Mouse (Mus musculus) midbrain, embryonic 14.5 days (tissue): ENCODE results near the gene Gm20696. TPM values are rescaled to one million over a fixed set of nuclear protein-coding genes. Genes with fewer than 3 reads are reported as not detected.
A peak's percentile ranks its signal among the peaks of the same experiment; 100 is the strongest.

Source experiments
- ATAC-seq: fragments of 200-750 bp; cut with Nextera tagmentation; 2 replicates; pipeline ENCODE4 v1.8.0; 2017; ENCODE audit warnings: moderate number of reproducible peaks, moderate library complexity; ENCODE audit not compliant: low FRiP score, low TSS enrichment
- DNase-seq: peaks from one replicate; pipeline ENCODE4 v3.0.0-alpha.2; 2015
- H3K27ac ChIP-seq: fragments of 300-500 bp; sonication (generic); replicated peaks from 2 replicates; pipeline ENCODE4 v1.5.1; 2014; ENCODE audit warnings: mild to moderate bottlenecking, low read depth, low read length, moderate library complexity
- H3K27me3 ChIP-seq: fragments of 300-500 bp; sonication (generic); 2 replicates; pipeline ENCODE4 v1.6.1; 2014; ENCODE audit warnings: low read length, control low read depth, mixed read lengths; ENCODE audit not compliant: control insufficient read depth, insufficient read depth
- H3K36me3 ChIP-seq: fragments of 300-500 bp; sonication (generic); 2 replicates; pipeline ENCODE4 v1.6.1; 2014; ENCODE audit warnings: low read length, control low read depth; ENCODE audit not compliant: control insufficient read depth, insufficient read depth
- H3K4me1 ChIP-seq: fragments of 300-500 bp; sonication (generic); 2 replicates; pipeline ENCODE4 v1.6.1; 2014; ENCODE audit warnings: mild to moderate bottlenecking, antibody characterized with exemption, low read length, control low read depth; ENCODE audit not compliant: control insufficient read depth, insufficient read depth
- H3K4me2 ChIP-seq: fragments of 300-500 bp; sonication (generic); 2 replicates; pipeline ENCODE4 v1.6.1; 2014; ENCODE audit warnings: mild to moderate bottlenecking, low read length, moderate library complexity
- H3K4me3 ChIP-seq: fragments of 300-500 bp; sonication (generic); replicated peaks from 2 replicates; pipeline ENCODE4 v1.5.1; 2014; ENCODE audit warnings: low read depth, low read length
- H3K9ac ChIP-seq: fragments of 300-500 bp; sonication (generic); replicated peaks from 2 replicates; pipeline ENCODE4 v1.6.1; 2014; ENCODE audit warnings: mild to moderate bottlenecking, low read length, moderate library complexity
- H3K9me3 ChIP-seq: fragments of 300-500 bp; sonication (generic); 2 replicates; pipeline ENCODE4 v1.6.1; 2016; ENCODE audit warnings: low read length, control low read depth, mixed read lengths; ENCODE audit not compliant: control insufficient read depth
- WGBS: fragments of 180-500 bp; shearing (Covaris S2); extraction: QIAGEN DNeasy Blood & Tissue Kit; methylation state at CpG from one replicate; pipeline ENCODE4 v1.1.7; 2014; 5-methylcytosine and 5-hydroxymethylcytosine counted together
- polyA plus RNA-seq: library from polyadenylated mRNA; unstranded; fragments of >200 nt; fragmentation: Nextera tagmentation; extraction: Ambion mirVana; gene quantifications from 2 replicates; pipeline ENCODE4 v1.2.1, GENCODE M21; 2014

Gm20696 gene
- polyA plus RNA-seq, 1 experiment from 2014 or later: 4.0 TPM

- Histone ChIP-seq H3K36me3 (no peaks in the 10 kb centered on the region), H3K4me3 (no peak overlapping the region), H3K9ac (no peak overlapping the region), H3K27me3 (no peaks in the 10 kb centered on the region), H3K4me1 (peaks cover 10% of the 10 kb centered on the region; the same call in 1 of the 2 replicates), H3K27ac (no peak overlapping the region), H3K4me2 (no peak overlapping the region), H3K9me3 (no peaks in the 10 kb centered on the region)
- DNase-seq (no peak), ATAC-seq (no peak)
- WGBS: 71% methylated on average over 6 of the region's 6 CpGs
Observed at GRCm38 (mm10) chr6:99403755-99404390, 262.7 kb downstream of the Gm20696 start.

- no peak for DNase-seq
- H3K27ac ChIP-seq: no peak overlapping the region
- H3K9ac ChIP-seq: no peak overlapping the region
- no peaks in the 10 kb centered on the region for H3K27me3 ChIP-seq
- no peak overlapping the region for H3K4me3 ChIP-seq
- WGBS: 88% methylated on average over 9 of the region's 9 CpGs
- no peaks in the 10 kb centered on the region for H3K9me3 ChIP-seq
- peaks cover 10% of the 10 kb centered on the region; the same call in 1 of the 2 replicates for H3K4me1 ChIP-seq
- no peak for ATAC-seq
- no peaks in the 10 kb centered on the region for H3K36me3 ChIP-seq
- H3K4me2 ChIP-seq: no peak overlapping the region
Observed at GRCm38 (mm10) chr6:99402941-99403340, 263.7 kb downstream of the Gm20696 start.

DNA sequence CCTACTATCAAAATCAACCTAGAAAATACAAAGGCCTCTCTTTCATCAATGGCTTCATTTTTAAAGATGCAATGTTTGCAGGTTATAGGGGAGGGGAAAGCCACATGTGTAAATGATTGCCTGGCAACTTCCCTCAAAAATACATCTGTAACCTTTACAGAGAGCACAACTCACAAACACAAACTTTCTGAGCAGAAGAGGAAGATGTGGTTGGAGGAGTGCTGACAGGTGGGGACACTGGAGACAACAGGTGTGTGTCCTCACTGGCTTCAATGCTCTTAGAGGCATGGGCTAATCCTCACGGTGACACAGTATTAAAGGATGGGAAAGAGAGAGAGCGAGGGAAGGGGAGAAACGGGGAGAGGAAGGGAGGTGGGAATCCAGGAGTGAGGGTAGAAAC is 264.2 kb downstream of the Gm20696 start:
- H3K36me3 ChIP-seq: no peaks in the 10 kb centered on the region
- H3K4me1 ChIP-seq: peaks cover 10% of the 10 kb centered on the region; the same call in 1 of the 2 replicates
- H3K9me3 ChIP-seq: no peaks in the 10 kb centered on the region
- no peak for ATAC-seq
- H3K27ac ChIP-seq: no peak overlapping the region
- no peak for DNase-seq
- no peak overlapping the region for H3K9ac ChIP-seq
- 60% methylated on average over 3 of the region's 3 CpGs for WGBS
- no peak overlapping the region for H3K4me3 ChIP-seq
- H3K27me3 ChIP-seq: no peaks in the 10 kb centered on the region
- H3K4me2 ChIP-seq: no peak overlapping the region

GRCm38 (mm10) chr6:99401801-99402200 is 264.8 kb downstream of the Gm20696 start:
- Histone ChIP-seq H3K4me2 (no peak overlapping the region), H3K4me1 (peaks cover 10% of the 10 kb centered on the region; the same call in 1 of the 2 replicates), H3K36me3 (no peaks in the 10 kb centered on the region), H3K27ac (no peak overlapping the region), H3K9ac (no peak overlapping the region), H3K4me3 (no peak overlapping the region), H3K9me3 (no peaks in the 10 kb centered on the region), H3K27me3 (no peaks in the 10 kb centered on the region)
- ATAC-seq: no peak
- no peak for DNase-seq
- 79% methylated on average over 6 of the region's 6 CpGs for WGBS

DNA sequence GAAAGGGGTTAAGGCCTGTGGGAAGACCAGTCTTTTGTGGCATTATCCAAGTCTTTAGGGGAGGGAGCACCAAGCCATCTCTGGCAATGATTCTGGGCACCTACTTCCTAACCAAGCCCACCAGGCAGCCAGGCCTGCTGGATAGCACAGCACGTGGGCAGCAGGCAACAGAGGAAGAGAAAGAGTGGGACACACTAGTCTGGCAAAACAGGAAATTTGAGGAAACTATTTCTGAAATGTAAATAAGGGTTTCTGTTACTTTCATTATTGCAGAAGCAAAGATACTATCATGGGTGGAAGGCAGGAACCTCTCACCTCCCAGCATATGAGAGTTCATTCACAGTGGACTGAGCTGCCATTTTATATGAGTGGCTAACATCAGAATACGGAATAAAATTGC is 265.4 kb downstream of the Gm20696 start:
- no peak for ATAC-seq
- H3K27me3 ChIP-seq: no peaks in the 10 kb centered on the region
- no peak overlapping the region for H3K4me3 ChIP-seq
- no peak overlapping the region for H3K27ac ChIP-seq
- no peak for DNase-seq
- no peak overlapping the region for H3K4me2 ChIP-seq
- peaks cover 10% of the 10 kb centered on the region; the same call in 1 of the 2 replicates for H3K4me1 ChIP-seq
- no peaks in the 10 kb centered on the region for H3K9me3 ChIP-seq
- no peaks in the 10 kb centered on the region for H3K36me3 ChIP-seq
- WGBS: 58% methylated on average over 2 of the region's 2 CpGs
- no peak overlapping the region for H3K9ac ChIP-seq

DNA sequence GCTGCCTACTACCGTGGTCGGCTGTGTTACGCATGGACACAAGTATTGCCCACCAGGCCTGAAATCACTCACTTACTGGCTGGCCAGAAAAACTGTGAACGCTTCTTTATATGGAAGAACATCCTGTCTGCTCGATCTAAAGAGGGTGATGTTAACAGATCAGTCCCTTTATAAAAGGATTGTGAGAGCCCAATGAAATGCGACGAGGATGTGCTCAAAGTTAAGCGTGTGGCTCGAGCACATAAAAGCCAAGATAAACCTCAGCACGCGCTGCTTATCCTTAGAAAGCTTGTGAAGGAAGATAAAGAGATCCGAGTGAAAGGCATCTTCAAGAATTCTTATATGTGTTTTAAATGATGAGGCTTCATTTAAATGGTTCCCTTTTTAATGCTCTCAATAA is 270.9 kb downstream of the Gm20696 start:
- WGBS: 23% methylated on average over 12 of the region's 12 CpGs
- Histone ChIP-seq H3K36me3 (no peaks in the 10 kb centered on the region), H3K4me1 (0 out of 2 replicates have a peak, but pooled peaks cover 4% of the 10 kb centered on the region), H3K27ac (peak overlapping the region; percentile 26; the same call in 1 of the 2 replicates), H3K4me2 (no peak overlapping the region), H3K9ac (0 out of 2 replicates have a peak overlapping the region, but pooled peaks have one; percentile 9), H3K4me3 (no peak overlapping the region), H3K9me3 (no peaks in the 10 kb centered on the region), H3K27me3 (no peaks in the 10 kb centered on the region)
- no peak for ATAC-seq
- DNase-seq: peak; percentile 58

- no peaks in the 10 kb centered on the region for H3K36me3 ChIP-seq
- no peak overlapping the region for H3K4me3 ChIP-seq
- H3K27ac ChIP-seq: no peak overlapping the region
- H3K9ac ChIP-seq: no peak overlapping the region
- WGBS: 67% methylated on average over 5 of the region's 5 CpGs
- H3K4me2 ChIP-seq: no peak overlapping the region
- 0 out of 2 replicates have a peak, but pooled peaks cover 4% of the 10 kb centered on the region for H3K4me1 ChIP-seq
- no peaks in the 10 kb centered on the region for H3K9me3 ChIP-seq
- ATAC-seq (no peak), DNase-seq (no peak)
- no peaks in the 10 kb centered on the region for H3K27me3 ChIP-seq
Observed at GRCm38 (mm10) chr6:99394801-99395200, 271.8 kb downstream of the Gm20696 start.

GRCm38 (mm10) chr6:99392484-99392883 is 274.1 kb downstream of the Gm20696 start:
- DNase-seq (no peak), ATAC-seq (no peak)
- Histone ChIP-seq H3K4me1 (0 out of 2 replicates have a peak, but pooled peaks cover 4% of the 10 kb centered on the region), H3K9ac (no peak overlapping the region), H3K36me3 (no peaks in the 10 kb centered on the region), H3K27ac (no peak overlapping the region), H3K9me3 (no peaks in the 10 kb centered on the region), H3K4me3 (no peak overlapping the region), H3K27me3 (no peaks in the 10 kb centered on the region), H3K4me2 (no peak overlapping the region)
- 96% methylated on average over 6 of the region's 6 CpGs for WGBS
